Mouse (Mus musculus) heart, embryonic 14.5 days (tissue): ENCODE results near the gene Rbp4. TPM values are rescaled to one million over a fixed set of nuclear protein-coding genes. Genes with fewer than 3 reads are reported as not detected.

ENCODE experiments used
- ATAC-seq: fragments of 200-750 bp; cut with Nextera tagmentation; 2 replicates; pipeline ENCODE4 v1.8.0; 2017; ENCODE audit warnings: low read depth, moderate TSS enrichment; ENCODE audit not compliant: insufficient number of reproducible peaks, insufficient read depth, low FRiP score
- H3K27ac ChIP-seq, 2 experiments: fragments of 200-500 bp in 1 of 2; fragments of 300-500 bp in 1 of 2; sonication (generic) in 1 of 2; replicated peaks in 1 of 2; 2 replicates each; pipeline ENCODE4 v1.5.1; 2012 to 2014; ENCODE audit warnings: low read depth in 2 of 2, low read length in 2 of 2, control low read depth in 1 of 2, mild to moderate bottlenecking in 1 of 2, mixed read lengths in 1 of 2; ENCODE audit not compliant: control insufficient read depth in 1 of 2, insufficient read depth in 1 of 2
- H3K27me3 ChIP-seq: fragments of 300-500 bp; sonication (generic); 2 replicates; pipeline ENCODE4 v1.6.1; 2014; ENCODE audit warnings: mild to moderate bottlenecking, low read length, control low read depth; ENCODE audit not compliant: control insufficient read depth, insufficient read depth
- H3K36me3 ChIP-seq: fragments of 300-500 bp; sonication (generic); 2 replicates; pipeline ENCODE4 v1.6.1; 2014; ENCODE audit warnings: mild to moderate bottlenecking, control low read depth, low read length, mixed read lengths; ENCODE audit not compliant: control insufficient read depth, insufficient read depth
- H3K4me1 ChIP-seq, 2 experiments: fragments of 200-500 bp in 1 of 2; fragments of 300-500 bp in 1 of 2; sonication (generic) in 1 of 2; 2 replicates each; pipeline ENCODE4 v1.6.1; 2012 to 2014; ENCODE audit warnings: low read length in 2 of 2, control low read depth in 1 of 2, mixed read lengths in 1 of 2; ENCODE audit not compliant: control insufficient read depth in 2 of 2, insufficient read depth in 2 of 2
- H3K4me2 ChIP-seq: fragments of 300-500 bp; sonication (generic); 2 replicates; pipeline ENCODE4 v1.6.1; 2014; ENCODE audit warnings: mild to moderate bottlenecking, low read length
- H3K4me3 ChIP-seq, 2 experiments: fragments of 200-500 bp in 1 of 2; fragments of 300-500 bp in 1 of 2; sonication (generic) in 1 of 2; 2 replicates each; pipeline ENCODE4 v1.5.1; 2012 to 2014; ENCODE audit warnings: low read length in 2 of 2, mild to moderate bottlenecking in 2 of 2, control low read depth in 1 of 2, low read depth in 1 of 2, moderate library complexity in 1 of 2; ENCODE audit not compliant: control insufficient read depth in 1 of 2, insufficient read depth in 1 of 2
- H3K9ac ChIP-seq: fragments of 300-500 bp; sonication (generic); 2 replicates; pipeline ENCODE4 v1.6.1; 2014; ENCODE audit warnings: mild to moderate bottlenecking, low read length
- H3K9me3 ChIP-seq: fragments of 300-500 bp; sonication (generic); 2 replicates; pipeline ENCODE4 v1.6.1; 2016; ENCODE audit warnings: low read length, control low read depth; ENCODE audit not compliant: control insufficient read depth
- whole genome bisulfite sequencing: fragments of 180-500 bp; shearing (Covaris S2); extraction: QIAGEN DNeasy Blood & Tissue Kit; methylation state at CpG from one replicate; pipeline ENCODE4 v1.1.7; 2014; 5-methylcytosine and 5-hydroxymethylcytosine counted together
- polyA plus RNA-seq: library from polyadenylated mRNA; unstranded; fragments of >200 nt; fragmentation: Nextera tagmentation; extraction: Ambion mirVana; gene quantifications from 2 replicates; pipeline ENCODE4 v1.2.1, GENCODE M21; 2014

Gene Rbp4
- polyA plus RNA-seq, 1 experiment from 2014 or later: 0.81 TPM

DNA sequence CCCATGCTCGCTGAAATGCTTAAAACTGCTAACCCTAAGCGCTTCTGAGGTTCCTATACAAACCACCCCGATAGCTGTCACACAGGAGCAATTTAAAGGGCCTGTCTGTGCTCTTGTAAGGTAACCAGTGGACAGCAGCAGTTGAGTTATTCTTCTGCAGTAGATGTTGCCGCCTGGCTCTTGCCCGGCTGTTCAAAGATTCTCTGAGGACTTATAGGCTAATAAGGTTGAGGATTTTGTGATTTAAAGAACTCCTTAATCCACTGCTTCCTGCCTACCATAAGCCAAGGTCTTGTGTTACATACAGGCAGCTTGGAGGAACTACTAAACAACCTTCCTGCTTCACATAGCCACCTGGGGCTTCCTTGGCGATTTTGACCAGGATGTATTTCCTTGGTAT lies 7.4 kb upstream of the Rbp4 start, which contains the start of gene Pde6c:
Pde6c (plus strand) TSS at position 301 of the 400 bp plus-strand sequence.
- H3K9me3 ChIP-seq: no peaks in the 10 kb centered on the region
- WGBS: 81% methylated on average over 6 of the region's 6 CpGs
- ATAC-seq: no peak
- no peak within 1 kb of the TSS for H3K4me2 ChIP-seq
- H3K36me3 ChIP-seq: no peaks in the 10 kb centered on the region
- H3K9ac ChIP-seq: no peak within 1 kb of the TSS
- H3K4me1 ChIP-seq: peaks cover 6% of the 10 kb centered on the region in 2 experiments; a peak in 3 of 4 replicates
- H3K27ac ChIP-seq: no peak within 1 kb of the TSS
- no peak within 1 kb of the TSS for H3K4me3 ChIP-seq
- H3K27me3 ChIP-seq: 0 out of 2 replicates have a peak, but pooled peaks cover 3% of the 10 kb centered on the region

DNA sequence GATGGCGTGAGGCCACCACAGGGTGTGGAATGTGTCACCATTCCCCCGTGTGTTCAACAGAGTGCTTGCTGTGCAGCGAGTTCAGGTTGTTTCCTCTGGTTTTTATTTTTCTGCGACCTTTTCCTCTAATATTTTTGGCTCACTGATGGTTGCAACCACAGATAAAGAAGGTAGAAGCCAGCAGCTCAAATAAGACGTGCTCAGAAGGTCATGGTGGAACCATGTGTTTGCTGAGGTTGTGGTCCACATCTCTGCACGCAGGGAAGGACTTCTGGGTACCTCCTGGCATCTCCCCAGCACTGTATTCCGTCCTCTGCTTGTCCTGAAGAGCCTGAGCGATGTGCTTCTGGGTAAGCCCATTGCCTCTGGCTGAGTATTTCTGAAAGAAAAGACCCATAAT lies 1.6 kb upstream of the Rbp4 start:
- Histone ChIP-seq H3K36me3 (no peaks in the 10 kb centered on the region), H3K27ac (no peak overlapping the region), H3K4me3 (no peak overlapping the region), H3K9me3 (no peaks in the 10 kb centered on the region), H3K4me1 (peaks cover 0 to 2% of the 10 kb centered on the region in 2 experiments; a peak in 1 of 4 replicates), H3K4me2 (no peak overlapping the region), H3K9ac (no peak overlapping the region), H3K27me3 (peaks cover 41% of the 10 kb centered on the region)
- no peak for ATAC-seq
- WGBS: 58% methylated on average over 8 of the region's 8 CpGs

DNA sequence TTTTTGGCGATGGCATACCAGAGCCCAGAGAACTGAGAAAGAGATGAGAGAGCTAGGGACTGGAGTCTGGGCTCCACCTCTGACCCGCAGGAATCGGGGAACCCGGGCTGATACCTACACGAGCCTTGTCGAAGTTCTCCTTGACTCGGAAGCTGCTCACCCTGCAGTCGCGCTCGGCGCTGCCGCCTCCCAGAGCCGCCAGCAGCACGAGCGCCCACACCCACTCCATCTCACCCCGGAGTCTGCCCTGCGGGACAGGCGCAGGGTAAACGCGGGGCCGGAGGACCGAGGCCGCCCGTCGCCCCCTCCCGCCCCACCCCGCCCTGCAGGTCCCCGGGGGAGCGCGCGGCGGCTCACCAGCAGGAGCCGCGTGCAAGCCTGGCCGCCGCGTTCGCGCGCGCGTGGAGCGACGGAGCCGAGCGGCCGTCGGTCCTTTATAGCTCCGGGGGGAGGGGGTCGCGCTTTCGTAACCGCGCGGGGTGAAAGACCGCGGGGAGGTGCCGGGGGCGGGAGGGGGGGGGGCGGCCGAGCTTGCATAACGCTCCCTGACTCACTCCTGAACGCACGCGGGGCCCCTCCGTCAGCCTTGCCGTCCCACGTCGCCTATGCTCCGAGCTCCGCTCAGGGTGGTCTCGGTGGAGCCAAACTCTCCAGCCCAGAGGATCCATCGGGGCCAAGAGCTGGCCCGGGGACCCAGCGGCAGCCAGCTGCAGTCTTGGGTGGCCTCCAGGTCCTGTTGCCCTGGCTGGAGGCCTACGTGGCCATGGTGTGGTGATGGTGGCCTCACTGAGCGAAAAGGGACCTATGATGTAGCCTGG lies 471 bp downstream of the Rbp4 start:
- H3K36me3 ChIP-seq: no peaks in the 10 kb centered on the region
- peak overlapping the region; percentile 90 for H3K4me2 ChIP-seq
- H3K27ac ChIP-seq: no peak overlapping the region
- H3K9ac ChIP-seq: peak overlapping the region; percentile 62
- peak overlapping the region; percentile 42 to 58 for H3K4me3 ChIP-seq
- peaks cover 0 to 2% of the 10 kb centered on the region in 2 experiments; a peak in 1 of 4 replicates for H3K4me1 ChIP-seq
- H3K9me3 ChIP-seq: no peaks in the 10 kb centered on the region
- WGBS: under 1% methylated on average over 61 of the region's 77 CpGs
- H3K27me3 ChIP-seq: peaks cover 44% of the 10 kb centered on the region
- ATAC-seq: peak; percentile 17; the same call in 1 of the 2 replicates

DNA sequence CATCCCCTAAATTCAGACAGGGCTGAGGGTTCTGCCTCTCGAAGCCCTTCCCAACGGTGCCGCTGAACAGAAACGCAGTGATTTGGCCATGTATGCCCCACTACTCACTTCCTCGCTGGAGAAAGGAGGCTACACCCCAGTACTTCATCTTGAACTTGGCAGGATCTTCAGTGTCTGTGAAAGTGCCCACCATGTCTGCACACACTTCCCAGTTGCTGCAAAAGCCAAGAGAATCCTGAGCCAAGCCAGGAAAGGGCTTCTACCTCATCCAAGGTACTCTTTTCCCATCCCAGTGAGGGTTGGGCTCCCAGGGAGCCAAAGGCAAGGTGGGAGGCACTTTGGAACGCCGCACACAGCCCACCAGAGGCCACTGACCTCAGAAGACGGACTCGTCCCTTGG lies 1.2 kb downstream of the Rbp4 start:
- Histone ChIP-seq H3K27me3 (peaks cover 44% of the 10 kb centered on the region), H3K9ac (no peak overlapping the region; the same call in 1 of the 2 replicates)

GRCm38 (mm10) chr19:38120123-38120760 lies 4.8 kb downstream of the Rbp4 start:
- no peaks in the 10 kb centered on the region for H3K36me3 ChIP-seq
- ATAC-seq: no peak
- no peak overlapping the region for H3K4me3 ChIP-seq
- peaks cover 0 to 2% of the 10 kb centered on the region in 2 experiments; a peak in 1 of 4 replicates for H3K4me1 ChIP-seq
- 83% methylated on average over 5 of the region's 5 CpGs for WGBS
- no peak overlapping the region for H3K9ac ChIP-seq
- no peak overlapping the region for H3K27ac ChIP-seq
- H3K4me2 ChIP-seq: no peak overlapping the region
- no peaks in the 10 kb centered on the region for H3K9me3 ChIP-seq
- peaks cover 40% of the 10 kb centered on the region for H3K27me3 ChIP-seq

More for the DNA sequence above, 1.2 kb downstream of the Rbp4 start:
- Histone ChIP-seq H3K27ac (no peak overlapping the region), H3K4me3 (peak overlapping the region; percentile 42 to 58), H3K4me2 (peak overlapping the region; percentile 90), H3K9me3 (no peaks in the 10 kb centered on the region), H3K36me3 (no peaks in the 10 kb centered on the region), H3K4me1 (peaks cover 0 to 2% of the 10 kb centered on the region in 2 experiments; a peak in 1 of 4 replicates)
- no peak for ATAC-seq
- WGBS: 22% methylated on average over 9 of the region's 9 CpGs

DNA sequence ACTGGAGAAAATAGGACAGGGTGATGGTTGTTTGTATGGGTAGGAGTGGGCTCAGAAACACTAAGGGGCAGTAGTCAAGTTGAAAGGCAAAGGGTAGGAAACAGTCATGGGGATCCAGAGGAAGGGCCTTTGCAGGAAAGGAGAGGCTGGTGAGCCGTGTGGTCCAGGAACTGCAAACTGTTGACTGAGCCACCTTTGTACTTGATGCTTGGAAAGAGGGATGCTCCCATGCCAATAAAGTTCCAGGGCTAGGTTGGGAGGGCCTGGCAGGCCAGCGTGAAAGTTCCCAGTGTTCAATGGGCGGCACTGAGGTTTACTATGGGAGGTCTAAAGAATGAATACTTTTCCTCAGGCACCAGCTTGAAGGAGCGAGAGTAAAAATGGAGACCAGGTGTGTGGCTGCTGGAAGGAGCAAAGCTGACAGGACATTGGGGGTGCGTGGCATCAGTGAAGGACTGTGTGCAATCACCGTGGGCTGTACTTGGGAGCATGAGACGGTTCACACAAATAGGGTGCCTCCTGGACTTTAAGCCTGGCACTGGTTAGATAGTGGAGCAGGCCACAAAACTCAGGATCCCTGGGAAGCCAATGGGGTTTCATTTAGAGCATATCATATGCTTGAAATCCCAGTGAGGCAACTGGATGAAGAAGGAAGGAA lies 10.1 kb downstream of the Rbp4 start:
- 0 out of 4 replicates have a peak, but pooled peaks cover 0 to 4% of the 10 kb centered on the region in 2 experiments for H3K4me1 ChIP-seq
- no peaks in the 10 kb centered on the region for H3K36me3 ChIP-seq
- 0 out of 2 replicates have a peak, but pooled peaks cover 6% of the 10 kb centered on the region for H3K27me3 ChIP-seq
- H3K9me3 ChIP-seq: no peaks in the 10 kb centered on the region
- 84% methylated on average over 7 of the region's 7 CpGs for WGBS
- no peak overlapping the region for H3K4me3 ChIP-seq
- no peak overlapping the region for H3K27ac ChIP-seq
- H3K4me2 ChIP-seq: no peak overlapping the region
- no peak overlapping the region for H3K9ac ChIP-seq
- ATAC-seq: no peak

GRCm38 (mm10) chr19:38112575-38112974 lies 12.5 kb downstream of the Rbp4 start:
- ATAC-seq: no peak
- 0 out of 2 replicates have a peak, but pooled peaks cover 6% of the 10 kb centered on the region for H3K27me3 ChIP-seq
- WGBS: 16% methylated on average over 4 of the region's 4 CpGs

More at GRCm38 (mm10) chr19:38112575-38112974, 12.5 kb downstream of the Rbp4 start:
- Histone ChIP-seq H3K4me1 (0 out of 4 replicates have a peak, but pooled peaks cover 0 to 4% of the 10 kb centered on the region in 2 experiments), H3K9ac (no peak overlapping the region), H3K4me3 (no peak overlapping the region), H3K36me3 (no peaks in the 10 kb centered on the region), H3K27ac (no peak overlapping the region), H3K9me3 (no peaks in the 10 kb centered on the region), H3K4me2 (no peak overlapping the region)
